Mouse (Mus musculus): ENCODE measurements around the gene Rasl12. TPM values are rescaled to one million over a fixed set of nuclear protein-coding genes. Genes with fewer than 3 reads are reported as not detected.
A peak's percentile ranks its signal among the peaks of the same experiment; 100 is the strongest.

Gene Rasl12
- polyA plus RNA-seq, 1 experiment from 2014 or later = 7.7 TPM

GRCm38 (mm10) chr9:65427511-65427910 lies 29.2 kb downstream of the Rasl12 start:
- H3K27ac ChIP-seq (replicated peaks) = no peak overlapping the region
- H3K9ac ChIP-seq = no peak overlapping the region
- WGBS = 75% methylated on average over 2 of the region's 2 CpGs
- no peaks in the 10 kb centered on the region for H3K4me1 ChIP-seq (replicated peaks)
- H3K36me3 ChIP-seq = no peaks in the 10 kb centered on the region
- no peak for ATAC-seq (ENCODE audit: low read depth)
- no peak overlapping the region for H3K4me2 ChIP-seq
- H3K27me3 ChIP-seq = no peaks in the 10 kb centered on the region
- no peaks in the 10 kb centered on the region for H3K9me3 ChIP-seq
- no peak overlapping the region for H3K4me3 ChIP-seq

DNA sequence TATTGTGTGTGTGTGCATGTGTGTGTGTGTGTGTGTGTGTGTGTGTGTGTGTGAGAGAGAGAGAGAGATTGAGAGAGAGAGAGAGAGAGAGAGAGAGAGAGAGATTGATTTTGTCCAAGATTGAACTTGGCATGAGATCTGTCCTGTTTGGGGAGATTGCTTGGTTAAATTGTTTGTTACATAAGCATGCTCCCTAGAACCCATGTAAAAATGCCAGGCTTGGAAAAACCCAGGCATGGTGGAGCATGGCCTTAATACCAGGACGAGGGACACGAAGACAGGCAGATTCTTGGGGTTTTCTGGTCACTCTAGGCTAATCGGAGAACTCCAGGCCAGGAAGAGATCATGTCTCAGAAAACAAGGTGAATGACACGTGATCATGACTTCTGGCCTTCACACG lies 29.7 kb downstream of the Rasl12 start:
- H3K27me3 ChIP-seq = no peaks in the 10 kb centered on the region
- H3K9ac ChIP-seq = no peak overlapping the region
- no peaks in the 10 kb centered on the region for H3K4me1 ChIP-seq (replicated peaks)
- no peak overlapping the region for H3K27ac ChIP-seq (replicated peaks)
- H3K4me3 ChIP-seq = no peak overlapping the region
- no peak overlapping the region for H3K4me2 ChIP-seq
- H3K9me3 ChIP-seq = no peaks in the 10 kb centered on the region
- no peak for ATAC-seq (ENCODE audit: low read depth)
- WGBS = 91% methylated on average over 5 of the region's 5 CpGs
- no peaks in the 10 kb centered on the region for H3K36me3 ChIP-seq

- ATAC-seq (ENCODE audit: low read depth) = no peak
- Histone ChIP-seq H3K4me1 (replicated peaks) (no peaks in the 10 kb centered on the region), H3K27me3 (no peaks in the 10 kb centered on the region), H3K36me3 (no peaks in the 10 kb centered on the region), H3K27ac (replicated peaks) (no peak overlapping the region), H3K4me3 (no peak overlapping the region), H3K9me3 (no peaks in the 10 kb centered on the region), H3K9ac (no peak overlapping the region), H3K4me2 (no peak overlapping the region)
These were observed 32.1 kb downstream of the Rasl12 start for GRCm38 (mm10) chr9:65430401-65430800.

DNA sequence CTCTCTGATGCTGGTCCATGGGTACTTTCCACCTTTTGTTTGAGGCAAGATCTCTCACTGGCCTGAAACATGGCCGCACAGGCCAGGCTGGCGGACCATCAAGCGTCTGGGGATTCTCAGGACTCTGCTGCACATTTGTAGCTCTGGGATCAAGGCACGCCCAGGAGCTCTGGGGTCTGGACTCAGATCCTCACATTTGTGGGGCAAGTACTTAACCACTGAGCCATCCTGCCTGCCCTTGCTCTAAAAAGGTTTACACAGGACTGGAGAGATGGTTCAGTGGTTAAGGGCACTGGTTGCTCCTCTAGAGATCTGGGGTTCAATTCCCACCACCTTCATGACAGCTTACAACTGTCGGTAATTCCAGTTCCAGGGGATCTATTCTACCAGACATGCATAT lies 32.6 kb downstream of the Rasl12 start:
- Histone ChIP-seq H3K4me1 (replicated peaks) (no peaks in the 10 kb centered on the region), H3K4me2 (no peak overlapping the region), H3K36me3 (no peaks in the 10 kb centered on the region), H3K9me3 (no peaks in the 10 kb centered on the region), H3K27me3 (no peaks in the 10 kb centered on the region), H3K27ac (replicated peaks) (no peak overlapping the region), H3K9ac (no peak overlapping the region), H3K4me3 (no peak overlapping the region)
- WGBS = 90% methylated on average over 5 of the region's 5 CpGs
- ATAC-seq (ENCODE audit: low read depth) = no peak

- H3K4me2 ChIP-seq = no peak overlapping the region
- ATAC-seq (ENCODE audit: low read depth) = no peak
- 4% methylated on average over 3 of the region's 3 CpGs for WGBS
- no peaks in the 10 kb centered on the region for H3K36me3 ChIP-seq
- no peaks in the 10 kb centered on the region for H3K9me3 ChIP-seq
- no peak overlapping the region for H3K4me3 ChIP-seq
- peaks cover 11% of the 10 kb centered on the region for H3K4me1 ChIP-seq (replicated peaks)
- no peaks in the 10 kb centered on the region for H3K27me3 ChIP-seq
- no peak overlapping the region for H3K27ac ChIP-seq (replicated peaks)
- H3K9ac ChIP-seq = no peak overlapping the region
These were observed 33.9 kb downstream of the Rasl12 start for GRCm38 (mm10) chr9:65432236-65432635.

DNA sequence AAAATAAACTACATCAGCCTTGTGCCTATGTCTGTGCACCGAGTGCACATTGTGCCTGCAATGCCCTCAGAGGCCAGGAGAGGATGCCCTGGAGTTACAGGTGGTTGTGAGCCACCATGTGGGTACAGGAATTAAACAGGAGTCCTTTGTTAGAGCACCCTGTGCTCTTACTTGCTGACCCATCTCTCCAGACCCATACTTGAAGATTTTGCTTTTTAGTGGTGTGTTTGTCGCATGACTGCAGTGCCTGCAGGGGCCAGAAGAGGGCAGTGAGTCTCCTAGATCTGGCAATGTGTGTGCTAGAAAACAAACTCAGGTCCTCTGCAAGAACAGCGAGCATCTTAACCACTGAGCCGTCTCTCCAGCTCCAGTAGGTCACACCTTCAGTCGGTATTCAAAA lies 35.8 kb downstream of the Rasl12 start:
- H3K9me3 ChIP-seq = no peaks in the 10 kb centered on the region
- 63% methylated on average over 5 of the region's 5 CpGs for WGBS
- ATAC-seq (ENCODE audit: low read depth) = no peak

DNA sequence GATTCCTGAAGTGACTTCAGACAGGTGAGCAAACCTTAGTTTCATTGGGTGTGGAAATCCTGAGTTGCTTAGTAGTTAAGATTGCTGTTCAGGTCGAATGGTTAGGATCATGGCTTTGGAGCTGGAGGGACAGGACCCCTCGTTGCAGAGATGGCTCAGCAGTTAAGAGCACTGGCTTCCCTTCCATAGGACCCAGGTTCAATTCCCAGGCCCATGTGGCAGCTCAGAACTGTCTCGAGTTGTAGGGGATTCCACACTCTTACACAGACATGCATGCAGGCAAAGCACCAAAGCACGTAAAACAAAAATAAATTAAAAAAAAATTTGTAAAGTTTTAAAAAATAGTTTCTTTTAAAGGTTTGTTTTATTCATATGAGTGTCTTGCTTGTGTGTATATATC lies 36.9 kb downstream of the Rasl12 start:
- ATAC-seq (ENCODE audit: low read depth) = peak; percentile 51; the same call in 1 of the 2 replicates
- H3K36me3 ChIP-seq = peaks cover 11% of the 10 kb centered on the region
- no peak overlapping the region for H3K27ac ChIP-seq (replicated peaks)
- 0 out of 2 replicates have a peak overlapping the region, but pooled peaks have one; percentile 98 for H3K4me3 ChIP-seq
- H3K27me3 ChIP-seq = no peaks in the 10 kb centered on the region
- H3K9me3 ChIP-seq = no peaks in the 10 kb centered on the region
- peaks cover 17% of the 10 kb centered on the region for H3K4me1 ChIP-seq (replicated peaks)
- WGBS = 73% methylated on average over 4 of the region's 4 CpGs
- no peak overlapping the region for H3K4me2 ChIP-seq
- no peak overlapping the region for H3K9ac ChIP-seq

More for the DNA sequence above, 35.8 kb downstream of the Rasl12 start:
- H3K4me2 ChIP-seq = no peak overlapping the region
- H3K27ac ChIP-seq (replicated peaks) = no peak overlapping the region
- H3K4me1 ChIP-seq (replicated peaks) = peaks cover 17% of the 10 kb centered on the region
- H3K4me3 ChIP-seq = no peak overlapping the region
- H3K36me3 ChIP-seq = peaks cover 3% of the 10 kb centered on the region
- H3K9ac ChIP-seq = no peak overlapping the region
- H3K27me3 ChIP-seq = no peaks in the 10 kb centered on the region

DNA sequence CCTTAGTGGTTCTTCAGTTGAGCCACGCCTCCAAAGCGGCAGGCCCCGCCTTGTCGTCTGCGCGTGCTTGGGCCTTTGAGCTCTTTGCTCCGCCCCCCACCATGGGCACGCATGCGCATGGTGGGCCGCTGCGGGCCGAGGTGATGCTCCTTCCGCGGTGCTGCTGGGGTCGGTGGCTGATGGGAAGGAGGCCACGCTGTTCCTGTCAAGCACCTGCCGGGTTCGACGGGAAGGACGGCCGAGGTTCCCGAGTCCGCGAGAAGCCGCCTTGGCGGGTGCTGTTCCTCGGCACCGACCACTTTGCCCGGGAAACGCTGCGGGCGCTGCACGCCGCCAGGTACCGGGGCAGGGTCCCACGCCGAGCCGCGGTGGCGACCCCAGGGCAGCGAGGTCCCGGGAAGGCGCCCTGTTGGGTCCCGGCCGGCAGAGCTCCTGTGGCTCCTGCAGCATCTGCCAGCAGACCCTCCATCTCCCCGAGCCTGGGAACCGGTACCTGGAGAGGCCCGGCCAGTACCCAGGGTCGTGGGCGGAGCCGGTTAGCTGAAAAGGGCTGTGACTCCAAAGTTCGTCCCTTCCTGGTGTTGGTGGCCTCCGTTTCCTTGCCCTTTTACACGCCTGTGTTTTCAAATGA lies 37.5 kb downstream of the Rasl12 start, which contains the start of gene Mtfmt:
Gene Mtfmt (plus strand): TSS at position 112 of the 631 bp plus-strand sequence.
- H3K27ac ChIP-seq (replicated peaks) = 0 out of 2 replicates have a peak within 1 kb of the TSS, but pooled peaks have one; percentile 46
- no peaks in the 10 kb centered on the region for H3K9me3 ChIP-seq
- H3K4me3 ChIP-seq = peak within 1 kb of the TSS; percentile 98
- H3K36me3 ChIP-seq = peaks cover 17% of the 10 kb centered on the region
- peak within 1 kb of the TSS; percentile 68 for H3K4me2 ChIP-seq
- H3K27me3 ChIP-seq = no peaks in the 10 kb centered on the region
- H3K4me1 ChIP-seq (replicated peaks) = peaks cover 17% of the 10 kb centered on the region
- WGBS = under 1% methylated on average over 54 of the region's 54 CpGs
- ATAC-seq (ENCODE audit: low read depth) = peak; percentile 92
- peak within 1 kb of the TSS; percentile 91 for H3K9ac ChIP-seq

- no peak overlapping the region for H3K4me3 ChIP-seq
- 93% methylated on average over 4 of the region's 4 CpGs for WGBS
- peaks cover 83% of the 10 kb centered on the region for H3K36me3 ChIP-seq
- no peak for ATAC-seq (ENCODE audit: low read depth)
- H3K9me3 ChIP-seq = no peaks in the 10 kb centered on the region
- no peak overlapping the region for H3K9ac ChIP-seq
- no peak overlapping the region for H3K27ac ChIP-seq (replicated peaks)
- H3K4me2 ChIP-seq = no peak overlapping the region
- no peaks in the 10 kb centered on the region for H3K27me3 ChIP-seq
- H3K4me1 ChIP-seq (replicated peaks) = no peaks in the 10 kb centered on the region
These were observed 46.4 kb downstream of the Rasl12 start for GRCm38 (mm10) chr9:65444692-65445091.

DNA sequence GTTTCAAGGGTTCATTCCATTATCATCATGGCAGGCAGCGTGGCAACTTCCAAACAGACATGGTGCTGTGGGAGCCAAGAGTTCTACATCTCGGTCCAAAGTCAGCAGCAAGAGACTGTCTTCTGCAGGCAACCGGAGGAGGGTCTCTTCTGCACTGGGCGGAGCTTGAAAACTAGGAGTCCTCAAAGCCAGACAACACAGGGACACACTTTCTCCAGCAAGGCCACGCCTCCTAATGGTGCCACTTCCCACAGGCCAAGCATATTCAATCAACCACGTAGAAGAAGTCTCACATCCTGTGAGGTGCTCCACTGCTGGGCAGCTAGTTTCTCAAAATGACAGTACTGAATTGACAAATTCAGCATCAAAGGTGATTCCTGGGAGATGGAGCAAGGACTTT lies 49.6 kb downstream of the Rasl12 start:
- H3K27ac ChIP-seq (replicated peaks) = no peak overlapping the region
- no peak for ATAC-seq (ENCODE audit: low read depth)
- peaks cover 86% of the 10 kb centered on the region for H3K36me3 ChIP-seq
- H3K9me3 ChIP-seq = no peaks in the 10 kb centered on the region
- no peaks in the 10 kb centered on the region for H3K4me1 ChIP-seq (replicated peaks)
- no peaks in the 10 kb centered on the region for H3K27me3 ChIP-seq
- H3K4me2 ChIP-seq = no peak overlapping the region
- H3K9ac ChIP-seq = no peak overlapping the region
- WGBS = 90% methylated on average over 6 of the region's 6 CpGs
- H3K4me3 ChIP-seq = no peak overlapping the region

DNA sequence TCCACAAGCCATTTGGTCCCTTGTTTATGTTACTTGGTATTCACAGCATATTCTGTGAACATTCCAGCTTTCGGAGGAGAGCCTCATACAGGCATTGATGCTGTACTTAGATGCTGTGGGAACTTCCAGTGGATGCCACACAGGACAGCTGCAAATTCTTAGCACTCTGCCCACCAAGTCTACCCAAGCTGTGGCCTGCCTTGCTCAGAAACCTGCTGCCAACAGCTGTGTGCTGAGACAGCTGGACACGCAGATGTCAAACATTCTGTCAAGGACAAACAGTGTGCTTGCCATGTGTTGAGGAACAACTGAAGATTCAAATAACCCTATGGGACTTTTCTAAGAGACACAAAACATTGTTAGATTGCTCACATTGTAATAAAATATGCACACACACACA lies 60.7 kb downstream of the Rasl12 start:
- no peaks in the 10 kb centered on the region for H3K36me3 ChIP-seq
- WGBS = 88% methylated on average over 2 of the region's 2 CpGs
- ATAC-seq (ENCODE audit: low read depth) = no peak
- no peak overlapping the region for H3K4me3 ChIP-seq
- H3K9me3 ChIP-seq = no peaks in the 10 kb centered on the region
- no peak overlapping the region for H3K9ac ChIP-seq
- peaks cover 30% of the 10 kb centered on the region for H3K4me1 ChIP-seq (replicated peaks)
- no peak overlapping the region for H3K27ac ChIP-seq (replicated peaks)
- no peaks in the 10 kb centered on the region for H3K27me3 ChIP-seq
- no peak overlapping the region for H3K4me2 ChIP-seq

GRCm38 (mm10) chr9:65460198-65460597 lies 61.9 kb downstream of the Rasl12 start:
- WGBS = 20% methylated on average over 3 of the region's 3 CpGs
- H3K4me2 ChIP-seq = peak overlapping the region; percentile 77
- H3K4me3 ChIP-seq = peak overlapping the region; percentile 68
- H3K9me3 ChIP-seq = no peaks in the 10 kb centered on the region
- peak overlapping the region; percentile 84 for H3K9ac ChIP-seq
- no peaks in the 10 kb centered on the region for H3K27me3 ChIP-seq
- H3K27ac ChIP-seq (replicated peaks) = peak overlapping the region; percentile 93
- ATAC-seq (ENCODE audit: low read depth) = peak; percentile 24; the same call in 1 of the 2 replicates
- peaks cover 2% of the 10 kb centered on the region for H3K36me3 ChIP-seq
- H3K4me1 ChIP-seq (replicated peaks) = peaks cover 30% of the 10 kb centered on the region

Data from neural tube, embryonic 13.5 days (tissue).